Mouse (Mus musculus) adrenal gland (tissue): Measurements from ENCODE around the gene Pex26.

ENCODE experiments used
- intact Hi-C: fragments of 180-260 bp; cut with DNase I; formaldehyde crosslinking; loops from one replicate; pipeline ENCODE4 v1.15.1; 2025

The Pex26 gene

DNA sequence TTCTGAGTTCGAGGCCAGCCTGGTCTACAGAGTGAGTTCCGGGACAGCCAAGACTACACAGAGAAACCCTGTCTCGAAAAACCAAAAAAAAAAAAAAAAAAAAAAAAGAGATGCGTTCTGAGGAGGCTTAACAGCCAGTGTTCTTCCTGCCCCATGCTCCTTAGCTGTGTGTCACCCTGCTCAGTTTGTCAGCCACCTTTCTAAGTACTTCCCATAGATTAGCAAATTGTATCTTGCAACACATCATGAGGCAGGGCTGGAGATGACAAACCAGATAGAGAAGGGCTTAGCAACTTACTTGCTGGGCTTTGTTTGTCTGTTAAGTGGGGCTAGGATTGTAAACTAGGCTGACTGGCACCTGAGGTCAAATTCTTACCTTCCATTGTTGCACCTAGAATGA lies 17.0 kb downstream of the Pex26 start:
- intact Hi-C loops = no loop called here

DNA sequence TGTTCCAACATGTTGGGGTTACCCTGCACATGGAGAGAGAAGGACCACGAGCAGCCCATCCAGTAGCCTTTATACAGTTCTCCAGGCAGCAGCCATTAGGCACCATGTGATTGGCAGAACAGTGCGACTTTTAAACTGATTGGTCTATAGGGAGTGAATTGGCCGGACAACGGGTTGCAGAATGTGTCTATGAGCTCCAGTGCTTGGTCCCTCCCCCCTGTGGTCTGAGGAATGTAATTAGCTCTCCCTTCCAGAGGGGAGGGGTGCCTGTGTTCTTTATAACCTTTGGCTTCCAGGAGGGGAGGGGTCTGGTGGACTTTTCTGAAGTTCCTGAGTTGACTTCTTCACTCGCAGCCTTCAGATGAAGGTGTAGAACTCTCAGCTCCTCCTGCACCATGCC lies 18.6 kb downstream of the Pex26 start:
- intact Hi-C loops = no loop called here

DNA sequence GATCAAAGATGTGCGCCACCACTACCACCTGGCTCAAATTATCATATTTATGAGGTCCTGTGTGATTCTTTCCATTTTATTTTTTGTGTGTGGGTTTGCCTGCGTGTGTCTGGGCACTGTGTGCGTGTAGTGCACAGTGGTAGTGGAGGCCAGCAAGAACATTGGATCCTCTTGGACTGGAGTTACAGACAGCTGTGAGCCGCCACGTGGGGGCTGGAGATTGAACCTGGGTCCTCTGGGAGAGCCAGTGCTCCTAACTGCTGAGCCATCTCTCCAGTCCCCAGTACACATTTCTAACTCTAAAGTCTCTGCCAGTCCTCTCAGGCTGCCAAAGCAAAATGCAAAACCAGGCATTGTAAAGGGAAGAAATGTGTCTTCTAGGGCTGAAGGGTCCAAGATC lies 23.0 kb downstream of the Pex26 start:
- intact Hi-C loops = no loop called here

DNA sequence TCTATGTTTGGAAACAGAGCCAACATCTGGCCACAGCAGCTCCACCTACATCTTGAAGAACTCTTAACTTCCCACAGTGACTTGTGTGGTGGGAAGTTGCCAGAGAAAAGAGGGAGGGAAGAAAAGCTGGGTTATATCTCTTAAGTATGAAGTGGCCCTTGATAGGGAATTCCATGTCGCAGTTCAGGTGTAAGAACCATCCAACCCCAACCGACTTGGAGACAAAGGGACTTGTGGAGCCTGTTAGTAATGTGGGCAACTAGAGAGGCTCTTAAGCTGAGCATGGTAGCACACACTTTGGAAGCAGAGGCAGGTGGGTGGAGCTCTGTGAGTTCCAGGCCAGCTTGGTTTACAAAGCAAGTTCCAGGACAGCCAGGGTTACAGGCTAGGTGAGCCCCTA lies 26.1 kb downstream of the Pex26 start:
- intact Hi-C loops = no loop called here

DNA sequence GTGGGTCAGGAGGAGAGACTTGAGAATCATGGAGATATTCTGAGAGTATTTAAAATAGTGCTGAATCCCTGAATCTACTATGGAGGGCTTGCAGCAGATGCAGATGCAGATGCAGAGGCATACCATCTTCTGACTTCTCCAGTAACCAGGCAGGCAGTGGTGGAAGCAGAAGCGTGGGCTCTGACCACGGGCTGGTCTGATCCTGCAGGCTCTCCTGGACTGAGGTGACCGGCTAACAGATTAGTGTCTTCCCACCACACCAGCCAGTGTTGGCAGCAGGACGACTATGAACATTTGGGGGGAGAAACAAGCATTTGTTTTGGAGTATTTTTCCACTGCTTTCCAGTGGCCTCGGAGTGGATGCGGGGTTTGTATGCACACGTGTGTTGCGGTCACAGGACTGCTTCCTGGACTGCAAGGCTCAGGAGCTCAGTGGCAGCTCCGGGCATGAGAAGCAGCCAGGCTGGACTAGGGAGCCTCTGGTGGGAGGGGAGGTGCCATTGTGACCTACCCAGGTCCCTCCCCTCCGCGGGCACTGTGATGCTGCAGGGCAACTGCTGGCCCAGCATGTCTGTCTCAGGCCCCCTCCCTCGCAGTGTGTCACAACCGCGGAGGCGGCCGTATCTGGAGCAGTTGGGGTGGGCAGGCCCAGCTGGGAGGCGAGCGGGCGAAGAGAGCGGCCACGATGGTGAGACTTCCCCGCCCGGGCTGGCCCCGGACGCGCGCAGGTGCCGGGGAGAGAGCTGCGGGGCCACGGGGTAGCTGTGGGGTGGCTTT lies 26.9 kb downstream of the Pex26 start, which contains the start of gene Tuba8:
Gene Tuba8, plus strand, starts transcription at position 548 of the 777 bp plus-strand sequence.
- intact Hi-C loops = no loop called here

DNA sequence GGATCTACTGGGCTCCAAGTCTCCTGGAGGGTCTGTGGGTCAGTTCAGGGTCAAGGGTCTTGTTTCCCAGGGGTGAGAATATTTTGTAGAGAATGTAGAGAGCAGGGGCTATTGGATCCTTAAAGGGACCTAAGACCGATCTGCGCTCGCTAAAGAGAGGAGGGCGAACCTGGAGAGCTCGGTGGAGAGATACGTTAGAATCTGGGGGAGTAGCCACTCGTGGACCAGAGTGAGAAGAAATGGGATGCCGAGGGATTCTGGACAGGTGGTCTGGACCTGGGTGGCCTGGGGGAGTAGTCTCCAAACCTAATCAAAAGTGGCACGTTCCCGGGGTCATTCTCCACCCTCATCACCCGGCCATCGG lies 27.4 kb downstream of the Pex26 start:
- intact Hi-C loops = no loop called here

DNA sequence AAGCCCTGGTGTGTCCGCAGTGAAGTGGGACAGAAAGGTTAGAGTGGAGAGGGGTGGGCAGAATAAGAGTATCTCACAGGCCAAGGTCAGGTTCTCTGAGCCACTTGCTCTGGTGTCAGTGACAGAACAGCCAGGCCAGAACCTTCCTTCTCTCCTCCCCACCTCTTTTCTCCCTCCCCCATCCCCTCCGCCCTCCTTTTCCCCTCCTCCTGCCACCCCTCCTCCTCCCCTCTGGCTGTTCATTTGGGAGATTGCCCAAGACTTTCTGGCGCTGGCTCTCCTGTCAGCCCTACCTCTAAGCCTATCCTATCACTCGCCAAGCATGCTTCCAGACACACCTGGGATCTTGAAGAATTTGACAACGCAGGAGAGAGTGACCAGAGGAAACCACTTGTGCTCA lies 28.3 kb downstream of the Pex26 start:
- intact Hi-C loops = no loop called here

DNA sequence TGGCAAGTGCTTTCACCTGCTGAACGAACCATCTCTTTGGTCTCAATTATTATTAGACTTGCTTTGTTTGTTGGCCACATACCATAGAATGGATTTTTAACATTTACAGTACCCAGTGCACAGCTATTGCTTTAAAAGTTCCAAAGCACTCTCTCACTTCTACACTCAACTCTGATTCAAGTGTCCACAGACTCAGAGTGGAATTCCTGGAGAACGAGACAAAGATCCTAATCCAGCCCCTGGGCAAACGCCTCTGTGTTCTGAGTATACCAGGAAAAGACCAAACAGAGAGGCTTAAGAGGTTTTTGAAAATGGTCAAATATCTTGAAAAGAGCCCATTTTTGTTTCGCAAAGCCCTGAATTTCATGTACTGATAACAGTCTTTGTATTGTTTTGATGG lies 29.5 kb downstream of the Pex26 start:
- intact Hi-C loops = no loop called here

DNA sequence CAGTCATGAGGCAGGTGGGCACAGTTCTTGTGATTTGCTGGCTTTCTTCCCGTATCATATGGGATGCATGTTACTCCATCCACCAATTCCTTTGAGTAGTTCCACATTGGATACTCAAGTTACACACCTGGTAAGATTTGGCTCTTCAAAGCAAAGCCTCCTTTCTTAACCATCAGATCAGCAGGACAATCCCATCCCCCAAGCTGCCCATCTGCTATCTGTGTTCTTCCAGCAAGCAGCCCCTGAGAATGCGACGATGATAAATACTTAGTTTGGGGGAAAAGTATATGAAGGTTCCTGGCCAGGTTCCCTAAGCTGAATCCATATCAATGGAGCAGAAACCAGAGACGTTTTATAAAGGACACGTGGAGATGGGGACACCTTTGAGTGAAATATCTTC lies 30.8 kb downstream of the Pex26 start:
- intact Hi-C loops = no loop called here

DNA sequence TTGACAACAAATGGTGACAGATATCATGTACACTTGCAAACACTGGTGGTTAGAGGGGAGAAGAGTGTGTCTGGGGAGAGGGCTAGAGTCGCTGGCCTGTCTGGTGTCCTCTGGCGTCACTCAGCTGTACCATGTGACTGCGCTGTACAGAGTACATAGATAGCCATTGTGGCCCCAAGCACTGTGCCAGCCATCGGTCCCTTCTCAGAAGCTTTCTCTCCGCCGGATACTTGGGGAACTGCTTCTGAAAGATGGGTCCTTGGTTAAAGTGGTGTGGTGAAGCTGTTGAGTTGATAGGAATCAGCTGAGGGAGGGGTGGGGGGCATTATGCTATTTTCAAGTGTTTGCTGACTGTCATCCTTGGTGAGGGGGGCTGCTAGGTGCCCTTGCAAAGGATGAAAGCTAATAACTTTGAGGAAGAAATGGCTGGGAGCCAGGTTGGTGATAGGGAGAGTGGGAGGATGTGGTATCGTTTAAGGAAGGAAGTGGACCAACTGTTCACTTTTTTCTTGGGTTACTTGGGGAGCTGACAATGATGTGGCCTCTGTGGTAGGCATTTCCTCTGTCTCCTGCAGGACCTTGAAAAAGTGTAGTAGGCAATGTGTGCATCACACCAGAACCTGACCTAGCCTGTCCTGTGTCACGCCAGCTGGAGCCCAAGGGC lies 31.3 kb downstream of the Pex26 start:
- intact Hi-C loops = no loop called here

DNA sequence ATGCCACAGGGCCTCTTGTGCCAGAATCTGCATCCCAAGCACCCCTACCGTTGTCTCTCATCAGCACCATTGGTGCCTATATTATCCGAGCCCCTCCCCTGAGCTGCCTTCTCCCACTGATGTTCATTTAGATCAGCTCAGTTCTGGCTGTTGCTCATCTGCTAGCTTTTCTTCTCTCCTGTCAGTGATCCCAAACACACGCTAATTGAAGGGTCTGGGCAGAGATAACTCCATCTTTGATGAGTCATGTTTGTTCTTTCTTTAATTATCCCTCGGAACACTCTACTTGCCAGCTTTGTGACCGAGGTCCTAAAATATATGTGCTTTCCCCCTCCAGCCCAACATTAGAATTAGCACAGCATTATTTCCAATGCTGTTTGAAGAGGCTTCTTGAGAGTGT lies 31.9 kb downstream of the Pex26 start:
- intact Hi-C loops = no loop called here

DNA sequence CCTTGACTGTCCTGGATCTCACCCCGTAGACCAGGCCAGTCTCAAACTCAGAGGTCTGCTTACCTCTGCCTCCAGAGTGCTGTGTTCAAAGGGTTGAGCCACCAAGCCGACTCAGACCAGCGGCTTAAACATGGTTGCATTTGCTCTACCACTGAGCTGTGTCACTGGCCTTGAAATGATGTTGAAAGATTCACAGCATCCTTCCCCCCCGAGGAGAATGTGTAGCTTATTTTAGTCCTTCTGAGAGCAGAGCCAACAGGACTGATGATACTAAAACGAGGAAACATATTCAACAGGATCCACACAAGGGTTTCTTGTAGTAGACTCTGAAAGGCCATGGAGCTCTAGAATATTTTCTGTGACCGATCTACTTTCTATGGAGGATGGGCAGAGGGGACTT lies 32.4 kb downstream of the Pex26 start:
- intact Hi-C loops = no loop called here

DNA sequence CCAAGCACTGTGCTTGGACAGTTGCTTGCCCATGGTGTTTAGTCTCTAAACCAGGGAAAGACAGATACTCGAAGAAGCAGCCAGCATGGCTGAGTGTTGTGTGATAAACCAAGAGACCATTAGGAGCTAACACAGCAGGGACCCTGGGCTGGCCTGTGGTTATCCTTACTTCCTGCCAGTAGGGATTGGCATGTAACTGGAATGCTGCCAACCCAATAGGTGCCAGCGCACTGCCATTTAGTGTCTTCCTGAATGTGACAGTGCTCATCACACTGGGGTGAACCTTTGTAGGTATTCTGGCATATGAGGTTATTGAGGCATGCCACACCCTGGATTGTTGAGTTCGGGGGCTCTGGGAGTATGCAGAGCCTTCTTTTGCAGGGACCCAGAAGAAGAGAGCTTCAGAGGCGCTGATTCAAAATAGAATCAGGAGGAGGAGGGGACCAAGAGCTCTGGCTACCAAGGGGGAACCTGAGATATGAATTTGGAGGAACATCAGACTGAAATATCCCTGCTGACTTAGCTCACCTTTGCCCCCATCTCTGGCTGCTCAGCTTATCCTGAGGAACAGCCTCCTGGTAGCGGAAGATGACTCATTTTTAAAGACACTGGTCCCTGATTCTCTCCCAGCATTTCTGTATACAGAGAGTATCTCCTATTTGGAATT lies 33.3 kb downstream of the Pex26 start:
- intact Hi-C loops = no loop called here

DNA sequence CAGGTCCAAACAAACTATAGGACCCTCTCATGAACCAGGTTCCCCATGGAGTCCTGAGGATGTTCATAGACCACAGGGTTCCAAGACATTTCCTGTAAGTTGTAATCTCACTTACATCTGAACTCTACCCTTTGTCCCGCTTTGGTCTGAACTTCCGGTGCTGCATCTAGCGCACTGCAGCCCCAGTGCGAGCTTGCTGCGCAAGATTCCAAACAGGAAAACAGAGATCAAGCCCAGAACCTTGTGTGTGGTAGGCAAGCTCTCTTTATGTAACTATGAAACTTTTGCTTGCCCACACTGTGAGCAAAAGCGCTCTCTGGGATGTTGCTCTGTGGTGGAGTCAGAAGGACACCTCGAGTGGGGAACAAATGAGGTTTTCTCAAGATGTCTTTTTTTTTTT lies 34.5 kb downstream of the Pex26 start:
- intact Hi-C loops = no loop called here

DNA sequence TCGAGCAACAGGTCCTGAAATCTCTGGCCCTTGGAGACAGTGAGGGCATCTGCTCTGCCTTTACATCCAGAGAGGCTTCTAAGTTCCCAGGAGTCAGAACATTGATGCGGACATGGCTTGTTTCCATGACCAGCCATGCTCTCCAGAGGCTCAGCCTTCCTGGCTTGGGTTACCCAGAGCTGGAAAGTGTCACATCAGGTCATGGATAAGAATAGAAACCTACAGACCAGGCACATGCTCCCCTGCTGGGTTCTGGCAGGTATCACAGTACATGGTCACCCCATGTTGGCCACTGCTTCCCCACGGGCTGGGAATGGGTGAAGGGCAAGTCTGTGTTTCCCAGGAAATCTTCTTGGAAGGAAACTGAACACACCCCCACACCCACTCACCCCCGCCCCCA lies 35.9 kb downstream of the Pex26 start:
- intact Hi-C loops = no loop called here

DNA sequence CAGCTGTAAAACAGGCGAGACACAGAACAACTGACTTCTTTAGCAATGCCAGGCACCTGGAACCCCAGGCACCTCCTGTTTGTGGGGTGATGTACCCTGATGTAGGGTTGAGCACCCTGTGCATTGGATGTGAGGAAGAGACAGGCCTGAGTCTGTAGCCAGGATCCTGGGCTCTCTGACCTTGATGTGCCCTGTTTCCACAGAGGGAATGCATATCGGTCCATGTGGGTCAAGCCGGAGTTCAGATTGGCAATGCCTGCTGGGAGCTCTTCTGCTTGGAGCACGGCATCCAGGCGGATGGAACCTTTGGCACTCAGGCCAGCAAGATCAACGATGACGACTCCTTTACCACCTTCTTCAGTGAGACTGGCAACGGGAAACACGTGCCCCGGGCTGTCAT lies 36.7 kb downstream of the Pex26 start:
- intact Hi-C loops = no loop called here

DNA sequence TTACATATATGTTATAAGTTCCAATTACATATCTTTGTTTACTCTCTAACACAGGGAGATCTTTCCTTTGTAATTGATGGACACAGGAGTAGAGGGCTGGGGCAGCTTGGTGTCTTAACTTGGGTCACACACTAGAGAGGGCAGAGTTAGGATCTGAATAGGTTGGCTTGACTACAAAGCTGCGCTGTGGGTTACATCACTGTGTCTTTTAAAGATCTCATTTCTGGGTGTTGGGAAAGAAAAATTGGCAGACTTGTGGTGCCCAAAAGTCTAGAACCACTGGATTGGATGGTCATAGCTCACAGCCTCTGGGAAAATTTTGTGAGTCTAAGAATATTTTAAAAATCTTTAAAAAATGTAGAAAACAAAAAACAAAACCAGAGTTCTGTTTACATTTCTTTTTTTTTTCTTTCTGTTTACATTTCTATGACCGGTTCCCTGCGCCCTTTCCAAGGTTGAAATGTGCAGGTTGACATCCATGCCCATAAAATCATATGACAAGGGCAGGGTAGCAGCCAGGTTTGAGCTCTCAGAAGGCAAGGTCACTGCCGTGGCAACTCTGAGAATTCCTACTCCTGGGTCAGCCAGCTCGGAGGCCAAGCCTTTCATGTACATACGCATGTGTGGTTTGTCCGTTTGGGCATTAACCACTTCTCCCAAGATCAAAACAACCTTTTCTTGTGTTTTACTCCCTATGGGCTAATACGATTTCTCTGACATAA lies 38.6 kb downstream of the Pex26 start:
- intact Hi-C loops = no loop called here

DNA sequence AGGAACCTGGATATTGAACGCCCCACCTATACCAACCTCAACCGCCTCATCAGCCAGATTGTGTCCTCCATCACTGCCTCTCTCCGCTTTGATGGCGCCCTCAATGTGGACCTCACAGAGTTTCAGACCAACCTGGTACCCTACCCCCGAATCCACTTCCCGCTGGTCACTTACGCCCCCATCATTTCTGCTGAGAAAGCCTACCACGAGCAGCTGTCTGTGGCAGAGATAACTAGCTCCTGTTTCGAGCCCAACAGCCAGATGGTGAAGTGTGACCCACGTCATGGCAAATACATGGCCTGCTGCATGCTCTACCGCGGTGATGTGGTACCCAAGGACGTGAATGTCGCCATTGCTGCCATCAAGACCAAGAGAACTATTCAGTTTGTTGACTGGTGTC lies 39.5 kb downstream of the Pex26 start:
- intact Hi-C loops = no loop called here

DNA sequence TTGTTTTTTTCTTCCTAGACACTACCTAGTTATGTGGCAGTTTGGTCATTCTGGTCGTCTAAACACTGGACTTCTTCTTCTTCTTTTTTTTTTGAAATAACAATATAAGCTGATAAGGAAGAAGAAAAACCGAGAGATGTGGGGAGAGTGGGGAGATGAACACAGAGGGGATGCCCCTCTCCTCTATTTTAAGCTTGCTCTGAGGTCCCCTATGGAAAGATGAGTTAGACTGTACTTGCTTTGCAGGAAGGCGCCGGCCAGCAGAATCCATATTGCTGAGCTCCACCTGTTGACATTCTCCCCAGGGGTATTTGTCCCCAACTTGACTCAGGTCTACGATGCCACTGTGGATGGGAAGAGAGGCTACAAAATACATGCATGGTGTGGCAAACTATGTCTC lies 40.6 kb downstream of the Pex26 start:
- intact Hi-C loops = no loop called here

DNA sequence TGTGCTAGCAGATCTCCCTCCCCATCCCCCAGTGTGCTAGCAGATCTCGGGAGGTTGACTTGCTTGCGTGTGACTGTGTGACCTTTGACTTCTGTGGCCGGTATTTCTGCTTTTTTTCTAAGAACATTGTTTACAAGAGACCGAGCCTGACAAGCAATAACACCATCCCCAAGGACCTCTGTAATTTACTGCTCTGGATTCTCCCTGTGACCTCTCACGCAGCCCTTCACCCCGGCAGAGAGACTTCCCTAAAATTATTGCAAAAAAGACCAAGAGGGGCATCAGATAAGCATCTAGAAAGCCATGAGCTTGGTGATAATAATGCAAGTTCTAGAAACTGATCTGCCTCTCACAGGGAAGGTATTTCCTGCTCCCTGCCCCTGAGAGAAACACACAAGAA lies 41.5 kb downstream of the Pex26 start:
- intact Hi-C loops = no loop called here

DNA sequence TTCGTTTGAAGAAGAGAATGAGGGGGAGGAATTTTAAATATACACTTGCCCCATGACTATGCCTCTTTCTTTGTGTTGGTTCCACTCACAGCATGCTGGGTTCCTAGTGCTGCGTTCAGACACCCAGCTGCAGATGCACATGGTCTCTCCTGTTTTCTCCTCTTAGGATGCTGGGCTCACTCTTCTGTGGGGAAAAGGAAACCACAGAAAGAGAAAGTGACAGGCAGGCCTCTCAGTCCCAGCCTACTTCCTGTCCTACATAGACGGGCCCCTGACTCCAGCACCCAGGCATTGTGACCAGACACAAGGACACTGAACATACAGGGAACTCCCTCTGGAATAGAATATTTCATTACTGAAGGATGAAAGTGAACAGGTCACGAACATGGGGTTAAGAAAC lies 42.6 kb downstream of the Pex26 start:
- intact Hi-C loops = no loop called here

DNA sequence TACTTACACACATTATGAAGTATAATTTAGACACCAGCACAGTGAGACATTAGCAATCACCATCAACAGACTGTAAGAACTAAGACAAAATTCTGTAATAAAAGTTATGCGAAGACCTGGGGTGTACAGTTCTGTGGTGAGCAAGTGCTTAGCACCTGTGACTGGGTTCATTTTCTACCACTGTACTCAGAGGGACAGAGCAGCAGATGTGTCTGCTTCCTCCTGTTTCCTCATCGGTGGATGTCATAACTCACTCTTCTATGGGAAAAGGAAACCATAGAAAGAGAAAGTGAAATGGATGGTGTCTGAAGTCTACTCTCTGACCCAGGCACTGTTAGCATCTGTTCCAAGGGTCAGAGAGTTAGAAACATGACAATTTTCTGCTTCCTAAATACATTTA lies 43.3 kb downstream of the Pex26 start:
- intact Hi-C loops = no loop called here
